Mouse (Mus musculus): ENCODE measurements around the gene Dlgap4. TPM values are rescaled to one million over a fixed set of nuclear protein-coding genes. Genes with fewer than 3 reads are reported as not detected.
A peak's percentile ranks its signal among the peaks of the same experiment; 100 is the strongest.

Gene Dlgap4
- total RNA-seq (2021) (10 to 100 TPM; 31.3 to 32.5 TPM), polyA plus RNA-seq (2012; rRNA removed) (61.0 and 61.5 TPM in 2 replicates)
- long read RNA-seq, full-length matches to known transcripts = 23 of 30 reads
- long read RNA-seq, partial matches to known transcripts = 3 of 30 reads
- long read RNA-seq, other reads (novel, unspliced or antisense) = 4 of 30 reads

- H3K4me1 ChIP-seq (ENCODE audit: control insufficient read depth, insufficient read depth, low read length) = no peaks in the 10 kb centered on the region; the same call in 1 of the 2 replicates
- H3K27me3 ChIP-seq (ENCODE audit: control insufficient read depth, insufficient read depth, low read length) = peaks cover 8% of the 10 kb centered on the region
- no peak for TF ChIP-seq CTCF (IDR thresholded peaks at IDR 0.05)
- TF ChIP-seq POLR2A (IDR thresholded peaks at IDR 0.05; ENCODE audit: insufficient read depth, low read depth, low read length) = no peak
- TF ChIP-seq EP300 (IDR thresholded peaks at IDR 0.05; ENCODE audit: insufficient read depth, low read depth, low read length) = no peak
- peak within 1 kb of the TSS; percentile 20 for H3K27ac ChIP-seq
- no peaks in the 10 kb centered on the region for H3K79me2 ChIP-seq (replicated peaks; ENCODE audit: control insufficient read depth, insufficient read depth, low read length)
- peak within 1 kb of the TSS; percentile 85 for H3K9ac ChIP-seq (ENCODE audit: low read depth, low read length)
- DNase-seq = peak; percentile 29 to 50
- H3K36me3 ChIP-seq (ENCODE audit: control insufficient read depth, insufficient read depth, low read length) = no peaks in the 10 kb centered on the region
- 1% methylated on average over 70 of the region's 103 CpGs for WGBS
- H3K4me3 ChIP-seq = peak within 1 kb of the TSS; percentile 65
- intact Hi-C loops (cut with DNase I) = loop anchor here (1.0 kb wide), 1 partner anchor 92 kb away; no protein-coding TSS in a partner anchor
Measured at GRCm38 (mm10) chr2:156613541-156614257, at the start of gene Dlgap4. Gene Dlgap4, plus strand, starts transcription at chr2:156613705.

GRCm38 (mm10) chr2:156566512-156566911 lies 47.0 kb upstream of the Dlgap4 start:
- H3K4me3 ChIP-seq = no peak overlapping the region
- DNase-seq = no peak
- H3K9ac ChIP-seq (ENCODE audit: low read depth, low read length) = no peak overlapping the region
- TF ChIP-seq POLR2A (IDR thresholded peaks at IDR 0.05; ENCODE audit: insufficient read depth, low read depth, low read length) (no peak), EP300 (IDR thresholded peaks at IDR 0.05; ENCODE audit: insufficient read depth, low read depth, low read length) (no peak), CTCF (IDR thresholded peaks at IDR 0.05) (no peak)
- 85% methylated on average over 2 of the region's 2 CpGs for WGBS
- intact Hi-C loops (cut with DNase I) = no loop called here
- peaks cover 6% of the 10 kb centered on the region for H3K4me1 ChIP-seq (ENCODE audit: control insufficient read depth, insufficient read depth, low read length)
- H3K27ac ChIP-seq = no peak overlapping the region
- H3K79me2 ChIP-seq (replicated peaks; ENCODE audit: control insufficient read depth, insufficient read depth, low read length) = no peaks in the 10 kb centered on the region
- H3K27me3 ChIP-seq (ENCODE audit: control insufficient read depth, insufficient read depth, low read length) = no peaks in the 10 kb centered on the region
- H3K36me3 ChIP-seq (ENCODE audit: control insufficient read depth, insufficient read depth, low read length) = no peaks in the 10 kb centered on the region

GRCm38 (mm10) chr2:156568647-156569046 lies 44.9 kb upstream of the Dlgap4 start:
- Histone ChIP-seq H3K4me3 (no peak overlapping the region), H3K27ac (no peak overlapping the region), H3K27me3 (ENCODE audit: control insufficient read depth, insufficient read depth, low read length) (no peaks in the 10 kb centered on the region), H3K4me1 (ENCODE audit: control insufficient read depth, insufficient read depth, low read length) (peaks cover 4% of the 10 kb centered on the region), H3K79me2 (replicated peaks; ENCODE audit: control insufficient read depth, insufficient read depth, low read length) (no peaks in the 10 kb centered on the region), H3K36me3 (ENCODE audit: control insufficient read depth, insufficient read depth, low read length) (no peaks in the 10 kb centered on the region), H3K9ac (ENCODE audit: low read depth, low read length) (no peak overlapping the region)
- no peak for DNase-seq
- no peak for TF ChIP-seq EP300 (IDR thresholded peaks at IDR 0.05; ENCODE audit: insufficient read depth, low read depth, low read length)
- TF ChIP-seq POLR2A (IDR thresholded peaks at IDR 0.05; ENCODE audit: insufficient read depth, low read depth, low read length) = no peak
- TF ChIP-seq CTCF (IDR thresholded peaks at IDR 0.05) = no peak
- intact Hi-C loops (cut with DNase I) = no loop called here
- WGBS = 91% methylated on average over 7 of the region's 7 CpGs

GRCm38 (mm10) chr2:156569261-156569660 lies 44.2 kb upstream of the Dlgap4 start:
- no peak overlapping the region for H3K27ac ChIP-seq
- 98% methylated on average over 3 of the region's 3 CpGs for WGBS
- TF ChIP-seq EP300 (IDR thresholded peaks at IDR 0.05; ENCODE audit: insufficient read depth, low read depth, low read length) = no peak
- no peak for TF ChIP-seq POLR2A (IDR thresholded peaks at IDR 0.05; ENCODE audit: insufficient read depth, low read depth, low read length)
- no peak for TF ChIP-seq CTCF (IDR thresholded peaks at IDR 0.05)
- H3K27me3 ChIP-seq (ENCODE audit: control insufficient read depth, insufficient read depth, low read length) = no peaks in the 10 kb centered on the region
- H3K4me1 ChIP-seq (ENCODE audit: control insufficient read depth, insufficient read depth, low read length) = peaks cover 2% of the 10 kb centered on the region; the same call in 1 of the 2 replicates
- intact Hi-C loops (cut with DNase I) = no loop called here
- no peaks in the 10 kb centered on the region for H3K79me2 ChIP-seq (replicated peaks; ENCODE audit: control insufficient read depth, insufficient read depth, low read length)
- no peak overlapping the region for H3K9ac ChIP-seq (ENCODE audit: low read depth, low read length)
- DNase-seq = no peak
- H3K4me3 ChIP-seq = no peak overlapping the region
- H3K36me3 ChIP-seq (ENCODE audit: control insufficient read depth, insufficient read depth, low read length) = no peaks in the 10 kb centered on the region

- intact Hi-C loops (cut with DNase I) = no loop called here
- Histone ChIP-seq H3K36me3 (ENCODE audit: control insufficient read depth, insufficient read depth, low read length) (no peaks in the 10 kb centered on the region), H3K9ac (ENCODE audit: low read depth, low read length) (no peak overlapping the region), H3K4me3 (no peak overlapping the region), H3K4me1 (ENCODE audit: control insufficient read depth, insufficient read depth, low read length) (no peaks in the 10 kb centered on the region), H3K27ac (no peak overlapping the region), H3K27me3 (ENCODE audit: control insufficient read depth, insufficient read depth, low read length) (no peaks in the 10 kb centered on the region), H3K79me2 (replicated peaks; ENCODE audit: control insufficient read depth, insufficient read depth, low read length) (no peaks in the 10 kb centered on the region)
- whole genome bisulfite sequencing = 84% methylated on average over 6 of the region's 6 CpGs
- TF ChIP-seq CTCF (IDR thresholded peaks at IDR 0.05) = no peak
- no peak for TF ChIP-seq POLR2A (IDR thresholded peaks at IDR 0.05; ENCODE audit: insufficient read depth, low read depth, low read length)
- TF ChIP-seq EP300 (IDR thresholded peaks at IDR 0.05; ENCODE audit: insufficient read depth, low read depth, low read length) = no peak
- no peak for DNase-seq
Measured at GRCm38 (mm10) chr2:156571521-156571920, 42.0 kb upstream of the Dlgap4 start.
